Mouse (Mus musculus) CH12.LX (cell line): ENCODE measurements around the gene Cnr2.

Experiments used
- CTCF ChIP-seq, 2 experiments: IDR thresholded peaks in 1 of 2; conservative IDR thresholded peaks in 1 of 2; 2 replicates each; pipeline ENCODE4 v1.5.1; 2011 to 2012; ENCODE audit warnings: low read depth in 2 of 2, low read length in 2 of 2, improper control_type of control experiment in 1 of 2, inconsistent platforms in 1 of 2, mild to moderate bottlenecking in 1 of 2, moderate library complexity in 1 of 2
- HCFC1 ChIP-seq: IDR thresholded peaks from 2 replicates; pipeline ENCODE4 v1.6.1; 2012; ENCODE audit warnings: low read depth, mild to moderate bottlenecking, inconsistent platforms, low read length, improper control_type of control experiment
- MEF2A ChIP-seq: IDR thresholded peaks from 2 replicates; pipeline ENCODE4 v1.6.1; 2014; ENCODE audit warnings: low read depth, mild to moderate bottlenecking, inconsistent platforms, low read length, improper control_type of control experiment, borderline replicate concordance
- MXI1 ChIP-seq: IDR thresholded peaks from 2 replicates; pipeline ENCODE4 v1.6.1; 2011; ENCODE audit warnings: mild to moderate bottlenecking, low read depth, low read length, improper control_type of control experiment
- POLR2A ChIP-seq: IDR thresholded peaks from 2 replicates; pipeline ENCODE4 v1.6.1; 2011; ENCODE audit warnings: low read depth, mild to moderate bottlenecking, improper control_type of control experiment, low read length
- USF1 ChIP-seq: IDR thresholded peaks from 2 replicates; pipeline ENCODE4 v1.6.1; 2014; ENCODE audit warnings: low read depth, mild to moderate bottlenecking, inconsistent platforms, low read length, improper control_type of control experiment

GRCm38 (mm10) chr4:135868996-135869395 lies 26.2 kb upstream of the Cnr2 start:
- TF ChIP-seq MEF2A, result no peak
- no peak for TF ChIP-seq HCFC1
- no peak for TF ChIP-seq CTCF (conservative IDR thresholded peaks at IDR 0.05 in 1 of 2, IDR thresholded peaks at IDR 0.05 in 1 of 2; ENCODE audit: low read depth in 2 of 2, low read length in 2 of 2)
- TF ChIP-seq MXI1, result no peak
- TF ChIP-seq POLR2A, result no peak; the same call in 1 of the 2 replicates
- no peak for TF ChIP-seq USF1
